Mouse (Mus musculus) heart, adult 11 months (tissue): ENCODE measurements around the gene Olfr13.
"Not testable (repeated sequence)": the region's sequence is repeated elsewhere in the genome, so short reads cannot be mapped to it uniquely, and the experiment has no call there.

ENCODE experiments used
- DNase-seq: peaks from one replicate; pipeline ENCODE4 v3.0.0; 2022

The Olfr13 gene

GRCm38 (mm10) chr6:43171840-43172239 lies at the start of gene Olfr13:
TSS of gene Olfr13 (plus strand) at chr6:43172140.
- DNase-seq = no peak

DNA sequence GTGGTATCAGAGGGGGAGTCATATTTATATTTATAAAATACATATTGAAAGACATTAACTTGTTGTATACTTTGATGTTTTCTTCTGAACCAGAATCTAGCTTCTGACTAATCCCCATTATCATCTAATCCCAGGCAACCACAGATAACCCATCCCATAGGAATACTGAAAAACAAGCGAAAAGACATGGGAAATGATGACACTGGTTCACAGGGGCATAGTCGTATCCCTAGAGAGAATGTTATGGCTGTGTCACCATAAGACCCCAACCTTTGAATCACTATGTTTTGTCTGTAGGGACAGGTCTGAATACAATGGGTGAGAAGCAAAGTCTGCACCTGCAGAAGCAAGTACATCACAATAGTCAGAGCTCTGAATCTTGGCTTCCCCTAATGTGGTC lies 25.7 kb upstream of the Olfr13 start, which contains the start of gene Olfr237-ps1:
TSS of gene Olfr237-ps1 (plus strand) at position 301 of the 400 bp plus-strand sequence.
- DNase-seq = not testable (repeated sequence)

GRCm38 (mm10) chr6:43159502-43159901 lies 12.4 kb upstream of the Olfr13 start:
- DNase-seq = no peak

DNA sequence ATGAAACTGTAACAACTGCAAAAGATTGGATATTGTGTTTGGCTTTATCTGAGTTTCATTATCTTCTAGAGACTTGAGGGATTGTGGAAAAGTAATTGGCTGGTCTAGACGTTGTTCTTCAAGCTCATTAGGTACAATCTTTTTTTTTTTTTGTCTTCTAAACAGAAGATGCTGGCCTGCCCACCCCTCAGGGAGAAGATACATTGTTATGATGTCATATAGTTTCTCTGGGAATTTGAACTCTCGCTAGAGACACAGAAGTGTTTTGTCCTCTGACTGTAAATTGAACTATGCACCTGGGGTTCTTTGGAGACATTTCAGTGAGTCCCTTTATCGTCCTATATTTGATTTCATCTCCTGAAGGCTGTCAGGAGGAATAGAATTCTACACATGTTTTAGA lies 9.0 kb upstream of the Olfr13 start, which contains the start of gene Olfr437:
TSS of gene Olfr437 (plus strand) at position 301 of the 400 bp plus-strand sequence.
- DNase-seq = no peak

DNA sequence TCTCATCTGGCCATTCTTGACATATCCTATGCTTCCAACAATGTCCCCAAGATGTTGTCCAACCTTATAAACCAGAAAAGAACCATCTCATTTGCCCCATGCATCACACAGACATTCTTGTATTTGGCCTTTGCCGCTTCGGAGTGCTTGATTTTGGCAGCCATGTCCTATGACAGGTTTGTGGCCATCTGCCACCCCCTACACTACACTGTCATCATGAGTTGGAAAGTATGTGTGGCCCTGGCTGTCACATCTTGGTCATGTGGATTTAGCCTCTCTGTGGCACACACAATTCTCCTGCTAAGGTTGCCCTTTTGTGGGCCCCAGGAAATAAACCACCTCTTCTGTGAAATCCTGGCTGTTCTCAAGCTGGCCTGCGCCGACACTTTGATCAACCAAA lies 4.7 kb upstream of the Olfr13 start:
- peak; percentile 82 for DNase-seq

DNA sequence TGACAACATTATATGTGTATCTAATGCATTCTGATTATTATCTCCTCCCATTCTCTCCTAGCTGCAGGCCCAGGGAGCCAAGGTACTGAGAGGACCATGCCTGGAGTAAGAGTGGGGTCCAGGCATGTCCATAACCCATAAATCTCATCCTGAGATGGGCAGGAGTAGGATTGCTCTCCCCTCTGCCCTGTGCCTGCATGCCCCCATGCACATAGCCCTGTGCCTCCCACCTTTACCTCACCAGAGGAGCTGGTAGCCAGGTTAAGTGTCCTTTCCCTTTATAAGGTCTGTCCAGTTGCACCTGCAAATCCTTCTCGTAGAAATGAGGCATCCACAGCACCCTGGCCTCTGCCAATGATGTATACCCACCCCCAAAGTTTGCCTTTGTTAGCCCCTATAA lies 6.2 kb downstream of the Olfr13 start:
- DNase-seq = no peak

DNA sequence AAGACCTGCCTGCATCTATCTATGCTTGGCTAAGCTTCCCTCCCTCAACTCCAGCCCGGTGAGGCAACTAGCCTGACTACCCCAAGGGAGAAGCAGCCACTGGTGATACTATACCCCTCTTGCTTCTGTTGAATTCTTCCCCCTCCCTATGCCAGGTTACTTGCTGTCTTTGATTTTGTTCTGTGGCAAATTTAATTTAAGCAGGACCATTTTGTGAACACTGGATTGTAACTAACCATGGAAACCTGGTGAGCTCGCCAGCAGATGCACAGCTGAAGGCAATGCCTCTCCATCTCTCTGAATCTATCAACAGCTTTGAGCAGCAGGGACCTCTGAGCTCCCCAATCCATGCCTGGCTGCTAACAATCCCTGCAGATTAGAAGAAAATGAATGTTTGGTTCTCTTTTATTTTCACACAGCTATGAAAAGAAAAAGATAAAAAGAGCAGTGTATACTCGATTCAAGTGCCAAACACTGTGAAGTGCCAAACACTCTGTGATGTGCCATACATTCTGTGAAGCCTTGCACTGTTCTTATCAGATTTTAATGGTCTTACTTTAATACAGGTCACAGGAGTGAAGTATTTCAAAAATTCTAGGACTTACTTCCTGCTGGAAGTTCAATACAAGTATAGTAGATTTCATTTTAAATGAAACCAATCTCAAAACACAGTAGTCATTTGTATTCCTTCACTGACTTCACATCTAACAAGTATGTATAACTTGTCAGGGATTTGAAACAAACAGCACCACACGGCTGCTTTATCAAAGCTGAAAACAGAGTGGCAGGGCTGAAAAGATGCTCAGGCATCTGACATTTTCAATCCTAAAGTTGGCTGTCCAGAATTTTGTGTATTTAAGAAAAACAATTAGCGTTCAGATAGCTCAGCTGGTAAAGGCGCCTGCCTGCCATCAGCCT lies 6.9 kb downstream of the Olfr13 start:
- DNase-seq = no peak

DNA sequence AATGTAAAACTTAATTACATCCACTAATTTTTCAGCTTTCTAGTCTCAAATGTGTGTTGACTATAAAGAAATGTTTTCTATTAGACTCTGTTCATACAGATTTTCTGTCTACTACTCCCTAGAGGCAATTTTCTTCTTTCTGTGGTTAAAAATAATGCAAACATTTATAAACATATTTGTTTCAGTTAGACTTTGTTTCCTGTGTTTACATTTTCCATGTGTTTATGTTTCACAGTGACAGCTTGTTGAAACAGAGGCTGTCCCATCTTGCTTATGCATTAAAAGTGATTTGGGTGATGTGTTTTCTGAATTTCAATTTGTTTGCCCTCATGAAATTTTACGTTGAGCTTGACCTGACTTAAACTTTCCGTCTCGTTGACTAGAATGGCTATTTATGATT lies 19.0 kb downstream of the Olfr13 start:
- DNase-seq = no peak

GRCm38 (mm10) chr6:43196781-43197180 lies 24.8 kb downstream of the Olfr13 start, which contains the start of gene Olfr435:
TSS of gene Olfr435 (plus strand) at chr6:43197146.
- DNase-seq = no peak

GRCm38 (mm10) chr6:43198094-43198493 lies 26.2 kb downstream of the Olfr13 start:
- no peak for DNase-seq

DNA sequence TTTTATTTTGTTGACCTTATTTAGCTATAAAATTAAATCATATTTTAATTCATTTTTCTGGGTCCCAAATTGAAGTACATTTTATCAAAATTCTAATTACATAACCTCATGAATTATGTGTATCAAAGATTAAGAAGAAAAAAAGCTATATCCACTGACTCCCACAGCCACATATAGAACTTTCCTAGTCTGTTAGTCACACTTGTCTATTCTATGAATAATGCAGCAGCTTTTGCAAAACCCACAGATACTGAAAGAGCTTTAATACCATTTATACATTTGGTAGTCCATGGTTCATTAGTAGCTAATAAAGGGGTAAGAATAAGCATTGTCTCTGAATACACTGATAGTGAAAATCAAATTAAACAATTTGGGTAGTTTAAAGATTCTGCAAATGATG lies 30.8 kb downstream of the Olfr13 start:
- no peak for DNase-seq

DNA sequence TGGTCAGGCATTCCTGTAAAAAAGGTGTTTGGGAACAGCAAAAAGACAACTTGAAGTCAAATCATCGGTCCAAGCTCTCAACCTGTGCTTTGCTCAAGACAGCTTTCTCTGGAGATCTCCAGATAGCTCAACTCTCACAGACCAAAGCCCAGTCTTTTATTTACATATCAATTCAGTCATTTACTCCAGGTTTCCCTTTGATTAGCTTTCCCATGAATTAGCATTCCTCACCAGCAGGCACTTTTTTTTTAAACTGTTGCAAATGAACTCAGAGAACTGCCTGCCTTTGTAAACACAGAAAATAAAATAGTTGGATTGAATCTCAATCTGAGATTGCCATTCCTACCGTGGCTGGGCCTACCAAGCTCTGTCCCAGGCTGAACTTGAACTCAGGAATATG lies 33.4 kb downstream of the Olfr13 start:
- no peak for DNase-seq

DNA sequence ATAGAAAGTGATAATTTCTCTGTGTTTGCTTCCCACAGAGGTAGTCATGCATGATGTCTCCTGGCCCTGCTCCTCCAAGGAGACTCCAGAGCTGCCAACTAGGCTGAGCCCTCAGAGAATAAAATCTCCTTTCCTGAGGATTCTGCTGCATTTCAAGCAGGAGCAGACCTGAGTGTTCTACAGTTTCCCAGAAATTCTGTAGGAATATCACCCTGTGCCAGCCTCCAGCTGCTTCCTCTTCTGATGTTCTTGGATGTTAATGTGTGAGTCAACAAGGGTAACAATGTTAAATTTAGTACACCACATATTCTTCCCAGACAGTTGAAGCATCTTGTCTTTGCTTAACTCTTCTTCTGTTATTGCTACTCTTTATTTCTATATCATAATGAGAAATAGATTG lies 40.9 kb downstream of the Olfr13 start, which contains the start of gene Olfr434:
TSS of gene Olfr434 (plus strand) at position 149 of the 400 bp plus-strand sequence.
- DNase-seq = not testable (repeated sequence)
